Mouse (Mus musculus): Measurements from ENCODE around the gene Epn1. TPM values are rescaled to one million over a fixed set of nuclear protein-coding genes. Genes with fewer than 3 reads are reported as not detected.

The Epn1 gene
- polyA plus RNA-seq (2012) = 527 and 560 TPM in 2 replicates

GRCm38 (mm10) chr7:5080010-5080751, at the start of gene Epn1:
TSS of gene Epn1 (plus strand) at chr7:5080235.

GRCm38 (mm10) chr7:5033818-5034217, 46.2 kb upstream of the Epn1 start, which contains the start of gene 4632433K11Rik:
TSS of gene 4632433K11Rik (plus strand) at chr7:5034118.

DNA sequence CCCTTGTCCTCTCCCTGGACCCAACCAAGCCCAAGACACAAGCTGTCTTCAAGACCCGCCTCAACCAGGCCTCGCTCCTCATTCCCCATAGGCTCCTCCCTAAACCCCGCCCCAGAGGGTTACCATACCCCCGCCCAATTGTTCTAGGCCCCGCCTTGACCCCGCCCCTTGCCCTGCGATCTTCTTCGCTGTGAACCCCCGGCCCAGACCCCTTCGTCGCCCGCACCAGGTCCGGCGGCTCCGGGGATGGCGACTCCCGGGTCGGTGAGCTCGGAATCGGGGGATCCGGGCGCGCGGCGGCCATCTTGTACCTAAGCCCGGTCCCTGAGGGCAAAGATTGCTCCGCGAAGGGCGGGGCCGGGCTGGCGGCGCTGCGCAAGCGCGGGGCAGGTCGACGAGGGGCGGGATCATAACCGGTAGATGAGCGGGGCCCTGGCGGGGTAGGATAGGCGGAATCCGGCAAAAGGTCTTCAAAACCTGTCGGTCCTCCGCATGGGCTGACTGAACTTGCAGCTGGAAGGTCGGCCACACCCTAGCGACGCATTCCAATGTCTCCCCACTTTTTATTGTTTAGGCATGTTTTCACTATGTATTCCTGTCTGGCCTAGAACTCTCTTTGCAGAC, 41.8 kb upstream of the Epn1 start, which contains the start of gene Zfp784:
Gene Zfp784 (minus strand): TSS at position 338 of the 624 bp plus-strand sequence.

GRCm38 (mm10) chr7:5051193-5052192, 28.5 kb upstream of the Epn1 start, which contains the start of gene Zfp580:
TSS of gene Zfp580 (plus strand) at chr7:5051538.

GRCm38 (mm10) chr7:5061774-5062359, 18.2 kb upstream of the Epn1 start, which contains the start of gene U2af2:
TSS of gene U2af2 (plus strand) at chr7:5062143.

DNA sequence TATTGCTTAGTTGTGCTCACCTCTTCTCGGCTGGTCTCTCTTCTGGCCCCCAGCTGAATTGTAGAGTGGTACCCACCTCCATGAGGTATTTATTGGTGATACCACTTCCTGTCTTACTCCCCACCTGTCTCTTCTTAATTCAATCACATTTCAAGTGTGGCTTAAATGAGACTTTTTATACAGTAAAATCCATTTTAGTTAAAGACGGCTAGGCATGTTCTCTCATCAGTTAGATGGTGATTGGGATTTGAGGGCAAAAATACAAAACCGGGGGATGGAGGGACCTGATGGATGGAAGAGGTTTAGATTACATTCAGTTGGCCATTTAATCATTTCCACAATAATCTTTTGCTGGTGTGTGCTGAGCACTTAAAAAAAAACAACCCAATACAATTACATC, 36.8 kb downstream of the Epn1 start, which contains the start of gene Rfpl4:
Gene Rfpl4 (minus strand): TSS at position 101 of the 400 bp plus-strand sequence.

DNA sequence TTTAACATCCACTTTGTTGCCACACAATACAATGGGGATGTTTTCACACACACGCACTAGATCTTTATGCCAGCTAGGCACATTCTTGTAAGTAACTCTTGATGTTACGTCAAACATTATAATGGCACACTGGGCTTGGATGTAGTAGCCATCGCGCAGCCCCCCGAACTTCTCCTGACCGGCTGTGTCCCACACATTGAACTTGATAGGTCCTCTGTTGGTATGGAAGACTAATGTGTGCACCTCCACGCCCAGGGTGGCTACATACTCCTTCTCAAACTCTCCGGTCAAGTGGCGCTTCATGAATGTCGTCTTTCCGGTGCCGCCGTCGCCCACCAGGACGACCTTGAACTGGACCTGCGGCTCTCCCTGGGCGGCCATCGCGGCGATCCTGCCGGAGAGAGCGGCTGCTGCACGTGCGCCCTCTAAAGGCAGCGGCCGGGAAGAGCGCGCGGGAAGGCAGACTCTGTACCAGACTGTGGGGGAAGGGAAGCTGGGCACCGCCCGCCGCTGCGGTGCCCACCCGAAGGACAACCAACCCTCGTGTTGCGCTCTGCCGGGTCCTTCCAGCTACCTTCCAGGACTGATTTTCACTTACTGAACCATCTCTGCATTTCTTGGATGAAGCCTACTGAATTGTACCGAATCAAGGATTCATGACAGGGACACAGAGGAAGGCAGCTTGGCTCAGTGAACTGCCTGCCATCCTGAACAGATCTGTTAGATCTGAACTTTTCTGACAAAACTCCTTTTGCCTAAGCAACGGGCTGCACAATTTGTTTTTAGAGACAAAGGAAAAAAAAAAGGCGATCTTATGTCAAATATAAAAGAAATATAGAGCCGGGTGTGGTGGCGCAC, 45.7 kb downstream of the Epn1 start, which contains the start of gene Rasl2-9:
Gene Rasl2-9 (minus strand): TSS at position 402 of the 858 bp plus-strand sequence.

Other genes starting within 250 kb of the Epn1 start
- 0.24 and 0.79 TPM in 2 replicates for gene Shisa7, start 235.5 kb upstream of the Epn1 start, polyA plus RNA-seq (2012)
- gene Isoc2b, start 210.0 kb upstream of the Epn1 start, polyA plus RNA-seq (2012) = 7.7 and 11.8 TPM in 2 replicates
- gene Isoc2a, start 203.1 kb upstream of the Epn1 start, polyA plus RNA-seq (2012) = 27.0 and 29.3 TPM in 2 replicates
- gene Gm36210, start 173.7 kb upstream of the Epn1 start, polyA plus RNA-seq (2012) = 0.09 and 0.28 TPM in 2 replicates
- gene Zfp628, start 165.0 kb upstream of the Epn1 start, polyA plus RNA-seq (2012) = 76.1 and 85.0 TPM in 2 replicates
- gene Nat14, start 158.2 kb upstream of the Epn1 start, polyA plus RNA-seq (2012) = 1.3 and 1.9 TPM in 2 replicates
- 0.08 and 0.10 TPM in 2 replicates for gene Ssc5d, start 154.4 kb upstream of the Epn1 start, polyA plus RNA-seq (2012)
- 0.04 and 0.17 TPM in 2 replicates for gene Sbk2, start 115.8 kb upstream of the Epn1 start, polyA plus RNA-seq (2012)
- gene Sbk3, start 109.1 kb upstream of the Epn1 start, polyA plus RNA-seq (2012) = not detected in 2 replicates
- 53.1 and 73.1 TPM in 2 replicates for gene Zfp579, start 84.1 kb upstream of the Epn1 start, polyA plus RNA-seq (2012)
- 49.6 and 56.4 TPM in 2 replicates for gene Zfp524, start 65.8 kb upstream of the Epn1 start, polyA plus RNA-seq (2012)
- 55.3 and 63.3 TPM in 2 replicates for gene Fiz1, start 65.5 kb upstream of the Epn1 start, polyA plus RNA-seq (2012)
- not detected in 2 replicates for gene Gm44973, start 64.7 kb upstream of the Epn1 start, polyA plus RNA-seq (2012)
- gene Zfp865, start 59.9 kb upstream of the Epn1 start, polyA plus RNA-seq (2012) = 75.2 and 76.9 TPM in 2 replicates
- gene Ccdc106, start 59.7 kb upstream of the Epn1 start, polyA plus RNA-seq (2012) = 0.83 and 1.2 TPM in 2 replicates
- not detected in 2 replicates for gene 4632433K11Rik, start 46.1 kb upstream of the Epn1 start, polyA plus RNA-seq (2012)
- gene Zfp784, start 41.8 kb upstream of the Epn1 start, polyA plus RNA-seq (2012) = 1.3 and 2.7 TPM in 2 replicates
- 36.3 and 49.1 TPM in 2 replicates for gene Zfp580, start 28.7 kb upstream of the Epn1 start, polyA plus RNA-seq (2012)
- gene U2af2, start 18.1 kb upstream of the Epn1 start, polyA plus RNA-seq (2012) = 486 and 623 TPM in 2 replicates
- gene Rfpl4, start 36.7 kb downstream of the Epn1 start, polyA plus RNA-seq (2012) = not detected in 2 replicates
- 0.11 TPM in 1 of 2 replicates, not detected in the other for gene Rasl2-9, start 45.7 kb downstream of the Epn1 start, polyA plus RNA-seq (2012)
- not detected in 2 replicates for gene Vmn1r55, start 69.4 kb downstream of the Epn1 start, polyA plus RNA-seq (2012)
- gene Vmn1r56, start 116.5 kb downstream of the Epn1 start, polyA plus RNA-seq (2012) = not detected in 2 replicates
- gene Vmn1r57, start 138.3 kb downstream of the Epn1 start, polyA plus RNA-seq (2012) = not detected in 2 replicates

Data from megakaryocyte-erythroid progenitor cell, adult 5 weeks (primary cell).